Mouse (Mus musculus) cerebellum, postnatal 10 days (tissue): ENCODE results near the gene Hibch.
A peak's percentile ranks its signal among the peaks of the same experiment; 100 is the strongest.
"Not testable (repeated sequence)": the region's sequence is repeated elsewhere in the genome, so short reads cannot be mapped to it uniquely, and the experiment has no call there.

ENCODE experiments used
- DNase-seq, 2 experiments: peaks; one replicate each; pipeline ENCODE4 v3.0.0; 2021; ENCODE audit warnings: mixed read lengths in 2 of 2

Gene Hibch

DNA sequence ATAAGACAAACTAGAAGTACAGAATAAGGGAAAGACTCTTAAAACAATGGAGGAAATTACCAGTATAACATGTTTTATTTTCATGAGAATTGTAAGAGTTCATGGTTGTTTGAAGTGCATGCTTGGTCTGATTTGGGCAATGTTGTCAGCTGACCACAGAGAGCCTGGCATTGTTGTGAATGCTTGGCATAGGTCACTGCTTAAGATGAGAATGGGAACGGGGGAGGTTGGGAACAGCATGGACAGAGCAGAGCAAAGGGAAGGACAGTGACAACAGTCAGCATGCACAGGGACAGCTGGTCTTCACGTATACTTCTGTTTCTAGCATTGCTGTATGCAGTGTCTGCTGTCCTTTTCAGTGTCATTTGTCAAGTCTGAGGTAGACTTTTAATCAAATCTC, 39.5 kb downstream of the Hibch start:
- DNase-seq: peak; percentile 3 to 16

DNA sequence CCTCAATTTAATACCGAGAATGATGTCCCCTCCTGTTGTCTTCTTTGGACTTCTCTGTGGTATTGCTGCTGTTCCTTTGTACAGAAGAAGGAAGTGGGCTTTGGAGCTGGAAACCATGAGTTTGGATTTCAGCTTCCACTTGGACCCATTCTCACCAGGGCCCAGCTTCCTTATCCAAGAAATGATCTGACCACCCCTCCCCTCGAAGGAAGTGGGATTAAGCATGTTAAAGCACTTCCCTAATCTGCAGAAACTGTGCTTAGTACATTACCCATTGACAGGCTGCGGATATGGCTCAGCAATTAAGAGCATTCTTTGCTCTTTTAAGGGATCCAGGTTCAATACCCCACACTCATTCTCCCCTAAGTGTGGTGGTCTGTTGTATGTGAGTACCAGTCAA, 65.1 kb downstream of the Hibch start:
- DNase-seq: no peak

DNA sequence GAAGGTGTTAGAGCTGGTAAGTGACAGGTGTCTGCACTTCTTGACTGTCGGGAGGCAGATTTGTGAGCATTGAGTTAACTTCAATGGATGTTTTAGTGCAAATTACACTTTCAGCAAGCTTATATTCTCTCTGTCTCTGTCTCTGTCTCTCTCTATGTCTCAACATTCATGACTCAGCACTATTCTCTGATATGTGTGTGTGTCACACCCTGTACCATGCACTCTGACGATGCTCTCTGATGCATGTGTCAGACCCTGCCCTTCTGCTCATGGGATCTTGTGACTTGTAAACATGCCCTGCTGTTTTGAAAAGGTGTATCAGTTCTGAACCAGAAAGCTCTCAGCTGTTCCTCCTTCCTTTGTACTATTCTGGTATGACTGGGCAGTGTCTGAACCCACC, 71.9 kb downstream of the Hibch start:
- DNase-seq: no peak

DNA sequence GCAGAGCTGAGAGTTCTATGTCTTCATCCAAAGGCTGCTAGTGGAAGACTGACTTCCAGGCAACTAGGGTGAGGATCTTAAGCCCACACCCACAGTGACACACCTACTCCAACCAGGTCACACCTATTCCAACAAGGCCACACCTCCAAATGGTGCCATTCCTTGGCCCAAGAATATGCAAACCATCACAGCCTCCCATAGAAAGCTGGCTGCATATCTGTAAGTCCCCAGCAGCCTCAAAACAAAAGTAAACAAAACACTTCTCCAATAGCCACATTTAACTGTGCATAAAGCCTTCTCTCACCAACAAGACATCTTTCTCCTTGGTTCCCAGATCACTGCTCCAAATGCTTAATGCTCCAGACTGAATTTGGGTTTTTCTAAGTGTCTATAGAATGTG, 74.2 kb downstream of the Hibch start:
- not testable (repeated sequence) for DNase-seq

DNA sequence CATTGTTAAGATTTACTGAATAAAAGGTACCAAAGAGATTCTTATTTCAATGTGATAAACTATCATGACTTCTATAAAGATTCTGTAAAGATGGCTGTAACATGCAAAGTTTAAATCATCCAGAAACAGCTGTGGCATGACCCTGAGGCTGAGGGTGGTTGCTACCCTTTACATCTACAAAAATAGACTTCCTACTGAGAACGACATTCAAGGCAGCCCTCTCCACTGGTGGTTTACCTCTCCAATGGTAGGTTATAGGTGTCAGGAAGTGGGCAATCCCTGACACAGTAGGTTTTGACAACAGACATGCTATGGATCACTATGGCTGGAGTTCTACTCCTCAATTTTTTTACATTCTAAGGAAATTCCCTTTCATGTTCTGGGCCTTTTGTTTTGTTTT, 79.8 kb downstream of the Hibch start:
- DNase-seq: not testable (repeated sequence)

DNA sequence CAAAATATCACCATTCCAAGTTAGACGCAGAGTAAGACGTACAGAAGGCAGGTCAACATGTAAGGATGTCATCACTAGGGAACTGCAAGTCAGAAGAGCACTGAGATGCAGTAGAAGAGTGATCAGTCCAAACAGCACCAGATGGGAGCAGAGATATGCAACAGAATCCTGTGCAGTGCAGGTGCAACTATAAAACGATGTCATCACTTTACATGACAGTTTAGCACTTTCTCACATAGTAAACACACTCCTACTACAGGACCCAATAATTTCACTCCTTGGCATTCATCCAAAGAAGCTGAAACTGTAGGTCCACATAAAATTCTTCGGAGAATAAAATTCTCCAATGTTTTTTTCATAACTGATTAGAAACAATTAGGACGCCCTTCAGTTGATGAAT, 89.8 kb downstream of the Hibch start:
- DNase-seq: no peak

DNA sequence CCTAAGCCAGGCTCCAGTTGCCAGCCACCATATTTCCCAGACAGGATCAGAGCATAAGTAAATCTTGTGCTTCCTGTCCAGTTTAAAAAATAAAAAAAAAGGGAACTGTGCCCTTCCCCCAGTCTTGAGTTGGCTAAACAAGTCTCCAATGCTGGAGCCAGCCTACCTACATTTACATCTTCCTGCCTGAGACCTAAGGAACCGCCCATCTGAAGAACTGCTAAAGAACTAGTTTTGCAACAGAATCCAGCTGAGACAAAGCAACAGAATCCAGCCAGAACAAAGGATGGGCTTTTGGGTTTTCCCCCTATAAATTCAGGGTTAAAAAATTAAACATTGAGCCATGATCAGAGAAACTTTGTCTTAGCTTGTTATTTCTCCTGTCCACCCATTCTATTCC, 94.3 kb downstream of the Hibch start:
- no peak for DNase-seq

DNA sequence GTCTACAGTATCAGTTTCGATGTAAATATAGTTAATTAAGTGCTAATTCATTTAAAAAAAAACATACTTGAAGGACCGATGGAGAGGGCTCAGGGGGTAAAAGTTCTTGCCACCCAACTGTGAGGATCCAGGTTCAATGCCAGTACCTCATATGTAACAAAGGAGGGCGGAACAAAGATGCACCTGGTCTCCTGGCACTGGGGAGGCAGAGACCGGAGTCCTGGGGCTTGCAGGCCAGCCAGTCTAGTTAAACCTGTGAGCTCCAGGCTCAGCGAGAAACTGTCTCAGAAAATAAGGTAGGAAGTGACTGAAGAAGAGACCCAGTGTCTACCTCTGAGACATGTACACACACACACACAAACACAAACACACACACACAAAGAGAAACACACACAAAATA, 103.2 kb downstream of the Hibch start:
- DNase-seq: peak in 1 of 2 experiments; percentile 4

DNA sequence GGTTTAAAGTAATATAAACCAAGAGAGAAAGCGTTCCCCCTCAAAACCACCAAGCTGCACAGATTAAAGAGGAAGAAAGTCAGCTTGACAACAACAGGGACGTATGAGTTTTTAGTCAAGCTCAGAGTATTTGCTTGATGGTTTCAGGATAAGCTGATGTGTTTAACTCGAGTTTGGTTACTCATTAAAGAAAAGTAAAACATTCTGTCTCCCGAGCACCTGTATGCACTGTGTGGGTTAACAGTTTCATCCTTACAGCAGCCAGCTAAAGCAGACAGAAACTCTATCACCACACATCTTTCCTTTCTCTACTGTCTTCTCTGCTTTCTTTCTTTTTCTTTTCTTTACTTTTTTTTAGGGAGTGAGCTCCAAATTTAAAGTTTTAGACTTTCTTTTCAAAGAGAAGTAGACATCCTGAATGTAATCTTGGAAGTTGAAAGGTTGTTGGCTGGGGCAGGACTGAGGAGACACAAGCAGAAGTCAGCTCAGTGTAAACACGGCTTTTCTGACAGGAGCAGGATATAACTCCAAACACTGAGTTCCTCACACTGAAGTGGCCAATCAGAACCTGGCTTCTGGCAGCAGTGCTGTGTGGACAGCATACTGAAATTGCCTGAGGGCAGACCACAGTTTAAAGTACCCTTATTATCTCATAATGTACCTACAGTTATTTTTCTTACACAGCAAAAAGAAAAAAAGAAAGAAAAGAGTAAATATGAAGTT, 106.6 kb downstream of the Hibch start:
- DNase-seq: peak; percentile 29 to 33

DNA sequence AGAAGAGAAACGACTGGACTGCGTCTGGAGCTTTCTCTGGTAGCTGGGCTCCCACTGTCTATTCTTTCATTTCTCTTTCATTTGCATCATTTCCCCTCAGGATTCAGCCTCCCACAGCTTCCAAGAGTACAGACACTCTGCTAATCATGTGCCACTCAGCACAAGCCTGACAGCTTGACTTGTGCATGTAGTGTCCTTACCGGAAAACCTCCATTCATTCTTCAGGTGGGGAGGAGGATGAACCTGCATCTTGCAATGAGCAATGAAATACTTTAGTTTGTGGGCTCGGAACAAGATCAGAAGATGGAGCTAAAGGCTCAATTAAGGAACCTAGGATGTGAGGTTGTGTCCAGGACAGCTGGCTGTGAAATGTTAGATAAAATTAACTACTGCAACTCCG, 107.4 kb downstream of the Hibch start:
- DNase-seq: peak in 1 of 2 experiments; percentile 22

DNA sequence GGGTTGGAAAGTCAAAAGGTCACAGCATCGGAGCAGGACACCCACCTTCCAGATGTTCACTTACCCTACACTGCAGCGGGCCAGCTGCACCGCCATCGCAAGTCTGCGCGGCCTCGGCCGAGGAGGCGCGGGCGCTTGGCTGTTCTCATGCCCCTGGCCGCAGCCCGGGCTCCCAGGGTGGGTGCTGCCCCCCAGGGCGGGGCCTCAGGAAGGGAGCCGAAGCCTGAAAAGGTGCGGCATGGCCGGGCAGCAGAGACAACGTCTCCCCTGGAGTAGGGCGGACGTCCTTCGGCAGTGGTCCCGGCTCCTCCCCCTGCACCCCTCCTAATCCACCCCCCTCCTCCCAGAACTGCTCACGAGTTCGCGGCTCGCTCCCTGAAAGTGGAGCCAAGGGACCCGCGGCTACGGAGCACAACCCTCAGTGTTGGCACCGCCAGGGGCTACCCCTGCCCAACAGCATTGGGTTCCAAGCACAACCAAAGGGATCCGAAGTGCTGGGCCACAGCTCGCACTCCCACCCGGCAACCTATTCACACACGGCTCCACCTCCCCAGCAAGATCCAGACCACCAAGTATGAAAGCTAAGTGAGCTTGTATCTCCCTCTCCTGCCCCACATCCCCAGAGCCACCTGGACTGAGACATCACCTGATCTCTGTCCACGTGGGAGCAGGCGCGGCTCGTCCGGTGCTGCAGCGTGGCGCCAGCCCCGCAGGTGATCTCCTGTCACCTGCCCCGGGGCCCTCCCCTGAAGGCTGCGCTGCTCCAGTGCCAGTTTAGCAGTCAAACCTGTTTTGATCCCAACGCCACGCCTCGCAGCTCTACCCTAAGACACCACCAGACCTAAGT, 108.0 kb downstream of the Hibch start:
- peak; percentile 62 to 66 for DNase-seq

DNA sequence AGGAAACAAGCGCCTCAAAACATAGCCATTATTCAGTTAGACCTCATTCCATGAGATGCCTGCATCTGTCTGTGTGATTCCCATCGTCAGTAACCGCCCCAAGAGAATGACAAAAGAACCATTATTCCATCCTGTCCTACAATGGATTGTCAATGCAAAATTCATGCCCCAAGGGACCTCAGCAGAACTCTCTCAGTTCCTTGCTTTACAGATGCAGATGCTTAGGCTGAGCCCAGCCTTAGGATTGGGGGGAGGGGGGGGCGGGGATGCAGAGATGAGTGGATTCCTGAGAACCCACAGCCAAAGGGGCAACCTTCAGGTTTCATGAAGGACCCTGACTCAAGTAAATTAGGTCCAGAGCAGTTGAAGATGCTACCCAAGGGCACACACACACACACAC, 108.8 kb downstream of the Hibch start:
- no peak for DNase-seq

DNA sequence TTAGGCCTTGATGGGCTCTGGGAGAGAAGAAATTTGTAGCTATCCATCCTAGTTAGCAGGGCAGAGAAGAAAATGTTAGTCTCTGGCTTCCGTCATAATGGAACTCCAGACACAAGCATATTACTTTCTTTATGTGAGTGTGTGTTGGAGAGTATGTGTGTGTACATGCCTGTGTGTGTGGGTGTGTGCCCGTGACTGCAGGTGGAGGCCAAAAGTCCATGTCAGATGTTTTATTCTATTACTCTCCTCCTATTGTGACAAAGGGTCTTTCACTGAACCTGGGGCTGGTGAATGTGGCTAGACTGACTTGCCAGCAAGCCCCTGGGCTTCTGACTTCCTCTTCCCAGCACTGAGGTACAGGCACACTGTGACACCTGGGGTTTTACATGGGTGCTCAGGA, 109.7 kb downstream of the Hibch start:
- no peak for DNase-seq

DNA sequence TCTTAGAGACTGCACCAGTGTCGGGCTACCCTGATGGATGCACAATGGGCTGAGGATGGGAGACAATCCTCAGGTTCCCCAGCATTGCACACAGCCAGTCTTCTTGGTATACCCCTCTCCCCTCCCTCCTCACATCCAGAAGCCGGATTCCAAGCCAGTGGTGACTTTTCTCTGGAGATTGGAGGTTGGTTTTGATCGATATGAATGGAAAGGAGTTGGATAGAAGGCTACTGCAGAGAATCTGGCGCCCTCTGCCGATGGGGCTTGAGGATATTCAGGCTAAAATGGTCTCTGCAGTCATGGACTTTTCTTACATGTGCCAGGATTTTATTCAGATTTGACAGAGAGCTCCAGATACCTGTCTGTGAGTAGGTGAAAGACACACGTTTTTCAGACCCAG, 110.4 kb downstream of the Hibch start:
- peak; percentile 72 for DNase-seq

DNA sequence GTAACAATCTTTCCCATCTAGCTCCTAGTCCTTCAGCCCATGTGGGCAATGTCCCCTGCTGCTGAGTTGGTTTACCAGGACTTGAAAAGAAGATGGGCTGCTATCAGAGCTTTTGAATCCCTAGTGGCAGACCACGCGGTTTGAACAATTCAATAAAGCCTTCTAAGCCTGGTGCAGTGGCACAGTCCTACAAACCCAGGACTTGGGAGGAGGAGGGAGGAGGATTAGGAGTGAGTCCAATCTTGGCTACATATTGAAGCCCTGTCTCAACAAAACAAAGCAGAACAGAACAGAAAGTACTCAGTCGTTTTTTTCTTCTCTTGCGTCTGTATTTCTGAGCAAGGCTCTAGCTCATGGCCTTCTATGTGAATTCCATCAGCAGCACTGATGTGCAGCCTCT, 112.0 kb downstream of the Hibch start:
- no peak for DNase-seq

DNA sequence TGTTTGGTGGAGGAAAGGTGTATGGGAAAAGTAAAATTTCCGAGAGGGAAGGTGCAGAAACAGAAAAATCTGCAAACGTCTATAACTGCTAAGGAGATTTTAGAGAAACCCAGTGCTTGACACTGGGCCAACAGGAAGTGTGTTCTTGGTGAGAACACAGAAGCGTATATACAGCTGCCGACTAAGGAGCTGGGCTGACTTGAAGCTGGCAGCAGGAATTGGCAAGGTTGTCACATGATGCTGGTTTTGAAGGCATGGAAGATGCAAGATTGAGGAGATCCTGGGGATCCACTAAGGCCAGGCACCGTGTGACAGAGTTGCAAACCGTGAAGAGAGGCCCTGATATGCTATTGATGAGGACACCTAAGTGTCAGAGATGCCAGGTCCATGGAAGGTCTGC, 115.5 kb downstream of the Hibch start:
- no peak for DNase-seq

DNA sequence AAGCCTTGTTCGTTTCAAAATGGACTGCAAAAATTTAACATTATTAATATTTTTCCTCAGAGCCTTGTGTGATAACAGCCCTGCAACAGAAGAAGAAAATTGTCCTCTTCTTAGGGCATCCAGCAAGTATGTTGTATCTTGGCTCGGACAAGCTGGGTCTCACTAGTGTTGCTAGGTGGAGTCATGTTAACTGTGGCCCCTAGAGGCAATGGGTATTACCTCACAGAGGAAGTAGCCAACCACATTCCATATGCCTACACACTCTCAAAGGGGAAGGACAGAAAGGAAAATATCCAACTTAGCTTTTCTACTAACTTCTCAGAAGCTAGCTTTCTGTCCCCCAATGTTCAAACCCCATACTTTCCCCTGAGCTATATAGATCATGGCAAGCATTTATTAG, 118.4 kb downstream of the Hibch start:
- DNase-seq: no peak

DNA sequence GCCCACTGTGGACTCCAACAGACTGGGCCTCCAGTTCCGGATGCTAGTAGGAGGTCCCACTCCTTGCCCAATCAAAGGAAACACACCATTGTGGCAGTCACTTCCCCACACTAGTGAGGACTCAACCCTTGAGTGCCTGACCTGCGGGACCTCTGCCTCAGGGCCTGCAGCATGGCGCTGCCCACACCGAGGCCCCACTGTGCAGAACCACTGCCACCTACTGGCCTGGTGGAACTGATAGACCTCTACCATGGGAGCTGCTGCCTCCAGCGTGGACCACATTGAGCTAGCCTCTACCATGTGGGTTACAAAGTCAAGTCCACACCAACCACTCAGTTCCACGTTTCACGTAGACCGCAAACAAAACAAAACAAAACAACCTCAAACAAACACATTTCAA, 119.9 kb downstream of the Hibch start:
- no peak for DNase-seq
